Mouse (Mus musculus) bone marrow, adult 2 months (tissue): Measurements from ENCODE around the gene Tcl1b5.
"Not testable (repeated sequence)": the region's sequence is repeated elsewhere in the genome, so short reads cannot be mapped to it uniquely, and the experiment has no call there.

Experiments
- CTCF ChIP-seq: fragments of 200-500 bp; IDR thresholded peaks from 2 replicates; pipeline ENCODE4 v1.5.1; 2011; ENCODE audit warnings: low read length, control low read depth; ENCODE audit not compliant: control insufficient read depth, insufficient read depth
- POLR2A ChIP-seq: fragments of 200-500 bp; IDR thresholded peaks from 2 replicates; pipeline ENCODE4 v1.6.1; 2011; ENCODE audit warnings: low read depth, mild to moderate bottlenecking, control low read depth, low read length, borderline replicate concordance; ENCODE audit not compliant: control insufficient read depth

DNA sequence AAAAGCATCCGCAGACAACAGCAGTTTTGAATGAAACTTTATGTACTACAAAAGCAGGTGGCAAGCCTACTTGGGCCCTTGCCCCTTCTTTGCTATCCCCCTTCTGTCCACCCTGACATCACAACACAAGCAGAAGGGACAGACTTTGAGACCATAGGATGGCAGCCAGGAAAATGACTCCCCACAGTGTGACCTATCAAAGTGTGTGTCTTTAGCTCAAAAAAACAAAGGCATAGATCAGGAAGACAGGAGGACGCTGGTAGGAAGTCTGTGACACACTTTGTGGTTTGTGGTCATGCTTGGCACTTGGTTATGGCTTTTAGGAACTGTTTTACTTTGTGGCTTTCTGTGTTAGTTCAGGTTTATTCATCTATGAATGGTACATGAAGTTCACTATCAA, 42.0 kb upstream of the Tcl1b5 start:
- not testable (repeated sequence) for TF ChIP-seq POLR2A, CTCF
